Mouse (Mus musculus): ENCODE data around the gene Nop9. TPM values are rescaled to one million over a fixed set of nuclear protein-coding genes. Genes with fewer than 3 reads are reported as not detected.

Nop9 gene
- polyA plus RNA-seq, 1 experiment from 2014 or later, result 44.4 TPM

- Histone ChIP-seq H3K27me3 (peaks cover 3% of the 10 kb centered on the region; the same call in 1 of the 2 replicates), H3K4me1 (no peaks in the 10 kb centered on the region), H3K27ac (no peak overlapping the region), H3K4me2 (no peak overlapping the region), H3K4me3 (no peak overlapping the region), H3K9me3 (replicated peaks) (no peaks in the 10 kb centered on the region), H3K9ac (no peak overlapping the region), H3K36me3 (ENCODE audit: poor library complexity, severe bottlenecking) (no peaks in the 10 kb centered on the region)
- ATAC-seq, result no peak
- WGBS, result 84% methylated on average over 15 of the region's 15 CpGs
Observed at GRCm38 (mm10) chr14:55795380-55796163, 50.1 kb downstream of the Nop9 start.

Other genes starting within 250 kb of the Nop9 start
- 1.5 and 2.0 TPM in 2 replicates for gene Cpne6, start 235.2 kb upstream of the Nop9 start, polyA plus RNA-seq (2015; fragmentation: Nextera tagmentation; extraction: Ambion mirVana)
- not detected in 2 replicates for gene Nrl, start 220.7 kb upstream of the Nop9 start, polyA plus RNA-seq (2015; fragmentation: Nextera tagmentation; extraction: Ambion mirVana)
- 17.9 and 18.1 TPM in 2 replicates for gene Pck2, start 205.4 kb upstream of the Nop9 start, polyA plus RNA-seq (2015; fragmentation: Nextera tagmentation; extraction: Ambion mirVana)
- gene Dcaf11, start 185.7 kb upstream of the Nop9 start, polyA plus RNA-seq (2015; fragmentation: Nextera tagmentation; extraction: Ambion mirVana), result 108 and 115 TPM in 2 replicates
- gene A730061H03Rik, start 185.3 kb upstream of the Nop9 start, polyA plus RNA-seq (2015; fragmentation: Nextera tagmentation; extraction: Ambion mirVana), result 0.63 TPM in 1 of 2 replicates, not detected in the other
- not detected in 2 replicates for gene Fitm1, start 170.1 kb upstream of the Nop9 start, polyA plus RNA-seq (2015; fragmentation: Nextera tagmentation; extraction: Ambion mirVana)
- gene Psme1, start 167.6 kb upstream of the Nop9 start, polyA plus RNA-seq (2015; fragmentation: Nextera tagmentation; extraction: Ambion mirVana), result 154 and 156 TPM in 2 replicates
- gene Emc9, start 160.4 kb upstream of the Nop9 start, polyA plus RNA-seq (2015; fragmentation: Nextera tagmentation; extraction: Ambion mirVana), result 8.2 and 8.8 TPM in 2 replicates
- 200 and 206 TPM in 2 replicates for gene Psme2, start 154.6 kb upstream of the Nop9 start, polyA plus RNA-seq (2015; fragmentation: Nextera tagmentation; extraction: Ambion mirVana)
- gene Rnf31, start 154.0 kb upstream of the Nop9 start, polyA plus RNA-seq (2015; fragmentation: Nextera tagmentation; extraction: Ambion mirVana), result 13.3 and 22.0 TPM in 2 replicates
- gene Irf9, start 142.1 kb upstream of the Nop9 start, polyA plus RNA-seq (2015; fragmentation: Nextera tagmentation; extraction: Ambion mirVana), result 6.9 and 7.2 TPM in 2 replicates
- 7.9 and 9.3 TPM in 2 replicates for gene Rec8, start 127.7 kb upstream of the Nop9 start, polyA plus RNA-seq (2015; fragmentation: Nextera tagmentation; extraction: Ambion mirVana)
- gene Ipo4, start 109.7 kb upstream of the Nop9 start, polyA plus RNA-seq (2015; fragmentation: Nextera tagmentation; extraction: Ambion mirVana), result 65.5 and 76.0 TPM in 2 replicates
- gene Gm49378, start 107.8 kb upstream of the Nop9 start, polyA plus RNA-seq (2015; fragmentation: Nextera tagmentation; extraction: Ambion mirVana), result 1.1 and 1.5 TPM in 2 replicates
- 64.3 and 71.3 TPM in 2 replicates for gene Tm9sf1, start 101.9 kb upstream of the Nop9 start, polyA plus RNA-seq (2015; fragmentation: Nextera tagmentation; extraction: Ambion mirVana)
- 0.57 and 0.67 TPM in 2 replicates for gene Tssk4, start 95.5 kb upstream of the Nop9 start, polyA plus RNA-seq (2015; fragmentation: Nextera tagmentation; extraction: Ambion mirVana)
- 66.3 and 70.1 TPM in 2 replicates for gene Mdp1, start 85.2 kb upstream of the Nop9 start, polyA plus RNA-seq (2015; fragmentation: Nextera tagmentation; extraction: Ambion mirVana)
- gene Gmpr2, start 73.8 kb upstream of the Nop9 start, polyA plus RNA-seq (2015; fragmentation: Nextera tagmentation; extraction: Ambion mirVana), result 57.5 and 60.4 TPM in 2 replicates
- 665 and 692 TPM in 2 replicates for gene Nedd8, start 73.6 kb upstream of the Nop9 start, polyA plus RNA-seq (2015; fragmentation: Nextera tagmentation; extraction: Ambion mirVana)
- gene Tinf2, start 63.9 kb upstream of the Nop9 start, polyA plus RNA-seq (2015; fragmentation: Nextera tagmentation; extraction: Ambion mirVana), result 45.1 and 51.6 TPM in 2 replicates
- 0.13 and 0.21 TPM in 2 replicates for gene Tgm1, start 31.8 kb upstream of the Nop9 start, polyA plus RNA-seq (2015; fragmentation: Nextera tagmentation; extraction: Ambion mirVana)
- 33.5 and 37.8 TPM in 2 replicates for gene Rabggta, start 23.4 kb upstream of the Nop9 start, polyA plus RNA-seq (2015; fragmentation: Nextera tagmentation; extraction: Ambion mirVana)
- gene Dhrs1, start within 50 bp of the Nop9 start, polyA plus RNA-seq (2015; fragmentation: Nextera tagmentation; extraction: Ambion mirVana), result 77.1 and 78.8 TPM in 2 replicates
- 0.20 and 0.23 TPM in 2 replicates for gene Cideb, start 12.8 kb downstream of the Nop9 start, polyA plus RNA-seq (2015; fragmentation: Nextera tagmentation; extraction: Ambion mirVana)
- 0.18 and 0.29 TPM in 2 replicates for gene Ltb4r2, start 15.7 kb downstream of the Nop9 start, polyA plus RNA-seq (2015; fragmentation: Nextera tagmentation; extraction: Ambion mirVana)
- gene Ltb4r1, start 20.3 kb downstream of the Nop9 start, polyA plus RNA-seq (2015; fragmentation: Nextera tagmentation; extraction: Ambion mirVana), result 0.45 TPM in 1 of 2 replicates, not detected in the other
- gene Adcy4, start 38.4 kb downstream of the Nop9 start, polyA plus RNA-seq (2015; fragmentation: Nextera tagmentation; extraction: Ambion mirVana), result 3.6 and 5.4 TPM in 2 replicates
- gene Ripk3, start 43.2 kb downstream of the Nop9 start, polyA plus RNA-seq (2015; fragmentation: Nextera tagmentation; extraction: Ambion mirVana), result 2.1 and 2.4 TPM in 2 replicates
- gene Nfatc4, start 77.5 kb downstream of the Nop9 start, polyA plus RNA-seq (2015; fragmentation: Nextera tagmentation; extraction: Ambion mirVana), result 17.0 and 18.9 TPM in 2 replicates
- 9.3 and 12.4 TPM in 2 replicates for gene Nynrin, start 108.3 kb downstream of the Nop9 start, polyA plus RNA-seq (2015; fragmentation: Nextera tagmentation; extraction: Ambion mirVana)
- gene Cbln3, start 138.7 kb downstream of the Nop9 start, polyA plus RNA-seq (2015; fragmentation: Nextera tagmentation; extraction: Ambion mirVana), result 0.08 and 0.18 TPM in 2 replicates
- gene Khnyn, start 139.3 kb downstream of the Nop9 start, polyA plus RNA-seq (2015; fragmentation: Nextera tagmentation; extraction: Ambion mirVana), result 9.6 and 10.8 TPM in 2 replicates
- 71.0 and 72.3 TPM in 2 replicates for gene Sdr39u1, start 154.6 kb downstream of the Nop9 start, polyA plus RNA-seq (2015; fragmentation: Nextera tagmentation; extraction: Ambion mirVana)
- gene Cma1, start 199.0 kb downstream of the Nop9 start, polyA plus RNA-seq (2015; fragmentation: Nextera tagmentation; extraction: Ambion mirVana), result not detected in 2 replicates
- not detected in 2 replicates for gene Cma2, start 205.3 kb downstream of the Nop9 start, polyA plus RNA-seq (2015; fragmentation: Nextera tagmentation; extraction: Ambion mirVana)